Mouse (Mus musculus) thymus, adult 18-20 months (tissue): ENCODE data around the gene Arhgap42.
A peak's percentile ranks its signal among the peaks of the same experiment; 100 is the strongest.

Experiments
- DNase-seq, 2 experiments: peaks; one replicate each; pipeline ENCODE4 v3.0.0; 2022; ENCODE audit warnings: mixed read lengths in 2 of 2

Arhgap42 gene

GRCm38 (mm10) chr9:9238438-9239391 is at the start of gene Arhgap42:
Gene Arhgap42, minus strand, starts transcription at chr9:9239101.
- peak in 1 of 2 experiments; percentile 1 for DNase-seq

DNA sequence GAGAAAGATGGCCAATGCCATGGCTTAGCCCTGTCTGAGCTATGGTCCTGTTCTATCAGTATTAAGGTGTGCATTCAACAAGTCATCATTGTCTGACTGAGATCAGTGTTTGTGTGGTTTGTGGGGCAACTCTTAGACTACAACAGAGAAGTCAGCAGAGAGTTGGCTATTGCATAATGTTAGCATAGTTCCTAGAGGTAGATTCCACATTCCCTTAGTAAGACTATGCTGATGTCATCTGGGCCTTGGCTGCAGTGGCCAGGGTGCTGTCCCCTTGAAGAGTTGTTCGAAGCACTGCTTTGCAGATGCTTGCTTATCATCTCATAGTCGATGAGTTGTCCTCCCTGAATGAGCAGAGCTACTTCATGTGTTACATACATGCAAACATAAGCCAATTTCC is 49.2 kb upstream of the Arhgap42 start:
- no peak for DNase-seq

GRCm38 (mm10) chr9:9269305-9269704 is 30.4 kb upstream of the Arhgap42 start:
- DNase-seq: no peak

- DNase-seq: no peak
These were observed 29.0 kb upstream of the Arhgap42 start for GRCm38 (mm10) chr9:9267606-9268601.

GRCm38 (mm10) chr9:9263543-9263942 is 24.6 kb upstream of the Arhgap42 start:
- no peak for DNase-seq

DNA sequence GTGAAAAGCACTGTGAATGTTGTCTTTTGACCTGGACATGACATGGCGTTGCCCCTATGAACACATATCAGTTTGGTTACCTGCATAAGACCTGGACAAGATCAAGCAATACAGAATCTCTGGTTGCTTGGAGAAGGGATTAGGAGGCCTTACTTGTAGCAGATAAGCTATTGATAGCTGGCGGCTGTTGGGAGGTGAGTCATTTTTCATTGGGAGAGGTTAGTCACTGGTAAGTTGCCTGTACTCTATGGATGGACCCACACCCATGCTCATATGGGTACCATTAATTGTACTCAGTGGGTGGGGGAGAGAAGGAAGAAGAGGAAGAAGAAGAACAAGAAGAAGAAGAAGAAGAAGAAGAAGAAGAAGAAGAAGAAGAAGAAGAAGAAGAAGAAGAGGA is 23.6 kb upstream of the Arhgap42 start:
- no peak for DNase-seq

DNA sequence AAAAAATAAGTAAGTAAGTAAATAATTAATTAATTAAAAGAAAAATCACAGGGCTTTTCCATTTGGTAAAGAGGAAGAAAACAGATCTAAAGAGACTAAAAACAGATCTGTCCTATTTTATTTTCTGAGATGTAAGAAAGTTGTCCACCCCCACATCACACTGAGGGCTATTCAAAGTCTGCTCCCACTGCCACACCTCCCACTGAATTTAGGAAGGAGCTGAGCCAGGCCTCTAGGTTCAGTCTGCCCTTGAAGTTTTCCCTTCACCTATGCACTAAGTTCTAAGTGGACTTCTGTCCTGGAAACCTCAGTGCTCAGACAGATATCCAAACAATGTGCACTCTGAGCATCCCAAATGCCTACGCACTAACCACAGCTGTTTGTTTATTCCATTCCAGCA is 15.9 kb upstream of the Arhgap42 start:
- DNase-seq: no peak

DNA sequence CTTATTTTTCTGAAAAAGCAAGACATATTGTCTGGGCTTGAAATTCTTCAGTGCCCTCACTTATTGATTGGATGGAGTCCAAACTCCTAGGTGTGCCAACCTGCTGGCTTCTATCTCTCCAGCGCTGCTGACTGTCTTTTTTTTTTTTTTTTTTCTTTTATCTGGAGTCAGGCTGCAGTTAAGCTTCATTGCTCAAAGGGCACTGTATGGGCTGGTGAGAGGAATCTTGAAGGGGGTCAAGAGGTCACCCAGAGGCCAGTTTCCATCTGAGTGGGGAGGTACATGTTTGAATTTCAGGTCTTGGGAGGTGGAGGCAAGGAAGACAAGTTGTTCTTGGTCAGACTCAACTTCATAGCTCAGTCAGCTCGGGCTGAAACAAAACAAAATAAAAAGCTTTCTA is 9.6 kb upstream of the Arhgap42 start:
- no peak for DNase-seq

DNA sequence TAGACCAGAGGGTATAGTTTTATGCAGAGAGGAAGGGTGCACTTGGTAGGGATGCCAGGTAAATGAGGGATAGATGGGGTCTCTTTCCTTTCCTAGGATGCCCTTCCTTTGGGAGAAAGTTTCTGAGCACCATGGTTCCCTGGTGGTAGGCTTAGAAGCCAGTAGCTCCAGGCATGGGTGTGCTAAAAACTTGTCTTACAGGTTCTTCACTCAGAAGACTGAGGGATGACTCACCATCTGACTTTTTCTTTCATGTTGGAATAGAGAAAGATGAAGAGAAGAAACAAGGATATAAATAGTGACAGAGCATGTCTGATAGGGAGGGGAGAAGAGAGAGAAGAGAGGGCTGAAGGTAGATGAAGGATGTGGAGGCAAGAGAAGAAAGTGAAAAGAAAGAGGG is 7.1 kb upstream of the Arhgap42 start:
- DNase-seq: no peak

GRCm38 (mm10) chr9:9243834-9244233 is 4.9 kb upstream of the Arhgap42 start:
- DNase-seq: no peak

DNA sequence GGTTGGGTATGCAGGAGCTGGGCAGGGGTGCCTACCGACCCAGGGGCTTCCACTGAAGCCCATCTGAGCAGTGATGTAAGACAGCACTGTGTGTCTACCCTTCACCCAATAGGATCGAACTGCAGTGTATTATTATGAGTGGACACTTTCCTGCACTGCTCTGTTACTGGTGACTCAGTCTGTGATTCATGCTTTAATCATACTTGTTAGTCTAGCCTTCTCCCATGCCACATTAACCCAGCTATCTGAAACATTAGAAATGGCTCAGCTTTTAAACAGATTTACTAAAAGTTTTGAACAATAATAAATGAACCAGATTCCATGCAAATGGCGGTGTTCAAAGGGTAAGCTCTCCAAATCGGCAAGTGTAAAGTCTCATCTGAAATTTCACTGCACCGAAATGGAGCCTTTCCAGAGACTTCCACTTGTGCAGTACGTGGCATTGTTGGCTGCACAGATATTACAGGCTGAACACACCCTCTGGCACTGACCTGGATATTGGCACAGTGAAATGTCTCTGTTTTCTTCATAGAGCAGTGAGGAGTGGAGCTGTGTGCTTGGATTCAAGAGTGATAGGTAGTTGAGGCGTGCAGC is 2.4 kb upstream of the Arhgap42 start:
- DNase-seq: no peak

DNA sequence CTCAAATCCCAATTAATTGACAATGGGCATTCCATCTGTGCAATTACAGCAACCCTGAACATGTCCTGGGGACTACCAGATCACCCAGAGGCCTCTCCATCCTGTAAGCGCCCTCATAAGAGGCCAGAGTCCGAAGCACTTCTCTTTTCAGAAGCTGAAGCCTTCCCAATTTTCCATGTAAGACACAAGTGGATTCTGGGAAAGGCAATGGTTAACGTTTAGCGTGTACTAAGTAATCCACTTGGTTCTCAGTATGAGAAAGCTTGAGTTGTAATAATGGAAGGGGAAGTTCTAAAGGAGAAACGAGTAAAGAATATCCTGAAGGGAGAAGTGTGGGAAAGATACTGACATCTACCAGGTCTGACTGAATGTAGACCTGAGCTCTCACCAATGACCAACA is 1.4 kb downstream of the Arhgap42 start:
- no peak for DNase-seq

DNA sequence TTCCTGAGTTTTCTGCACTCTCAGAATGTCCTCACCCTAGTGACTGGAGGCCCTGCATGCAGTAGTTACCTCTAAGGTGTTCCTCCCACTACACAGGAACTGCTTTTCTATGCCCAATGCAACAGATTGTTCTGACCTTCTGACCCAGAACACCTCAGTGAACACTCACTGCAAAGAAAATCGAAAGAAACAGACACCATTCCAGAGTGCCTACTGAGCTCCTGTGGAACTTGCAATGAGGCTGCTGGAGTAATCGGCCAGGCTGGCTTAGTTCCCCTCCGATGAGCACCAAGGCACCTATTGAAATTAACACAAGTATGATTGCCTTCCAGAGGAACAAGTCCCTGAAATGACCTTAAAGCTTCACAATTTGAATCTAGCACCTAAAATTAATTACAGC is 9.2 kb downstream of the Arhgap42 start:
- no peak for DNase-seq

GRCm38 (mm10) chr9:9224837-9225236 is 14.1 kb downstream of the Arhgap42 start:
- no peak for DNase-seq

GRCm38 (mm10) chr9:9223384-9223783 is 15.5 kb downstream of the Arhgap42 start:
- DNase-seq: no peak

GRCm38 (mm10) chr9:9221950-9222486 is 16.9 kb downstream of the Arhgap42 start:
- DNase-seq: no peak

DNA sequence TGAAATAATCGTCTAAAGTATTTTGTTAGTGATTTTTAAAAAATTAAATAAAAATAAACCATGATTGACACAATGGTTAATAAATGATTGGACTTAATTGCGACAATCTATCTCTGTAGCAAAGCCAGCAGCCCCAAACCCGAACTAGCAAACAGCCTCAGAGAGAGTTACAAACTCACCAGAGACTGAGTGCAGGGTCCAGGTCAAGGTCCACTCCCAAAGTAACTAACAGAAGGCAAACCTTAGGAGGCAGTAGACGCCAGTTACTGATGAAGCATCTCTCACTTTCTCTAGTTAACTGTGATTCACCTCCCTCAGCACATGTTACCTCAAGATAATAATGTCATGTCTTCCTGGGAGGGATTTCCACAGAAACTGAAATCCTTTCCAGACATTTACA is 17.7 kb downstream of the Arhgap42 start:
- no peak for DNase-seq

- DNase-seq: no peak
These were observed 20.6 kb downstream of the Arhgap42 start for GRCm38 (mm10) chr9:9218301-9218700.

GRCm38 (mm10) chr9:9214849-9215248 is 24.1 kb downstream of the Arhgap42 start:
- DNase-seq: no peak

DNA sequence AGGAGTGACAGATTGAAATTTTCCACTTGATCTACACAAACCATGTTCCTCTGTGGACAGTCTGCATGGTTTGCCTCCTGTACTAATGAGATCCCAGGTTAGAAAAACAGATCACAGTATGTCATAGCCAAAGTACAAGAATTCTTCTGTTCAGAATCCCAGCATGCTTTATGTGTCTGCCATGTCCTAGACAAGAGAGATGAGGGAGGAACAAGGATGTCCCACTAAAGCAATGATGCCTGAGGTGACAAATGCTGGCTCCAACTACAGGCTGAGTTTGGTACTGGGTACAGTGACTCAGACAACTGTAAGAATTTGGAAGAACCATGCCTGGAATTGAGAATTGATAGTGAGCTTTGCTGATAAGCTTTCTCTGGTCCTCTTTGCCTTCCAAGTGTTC is 24.6 kb downstream of the Arhgap42 start:
- no peak for DNase-seq

DNA sequence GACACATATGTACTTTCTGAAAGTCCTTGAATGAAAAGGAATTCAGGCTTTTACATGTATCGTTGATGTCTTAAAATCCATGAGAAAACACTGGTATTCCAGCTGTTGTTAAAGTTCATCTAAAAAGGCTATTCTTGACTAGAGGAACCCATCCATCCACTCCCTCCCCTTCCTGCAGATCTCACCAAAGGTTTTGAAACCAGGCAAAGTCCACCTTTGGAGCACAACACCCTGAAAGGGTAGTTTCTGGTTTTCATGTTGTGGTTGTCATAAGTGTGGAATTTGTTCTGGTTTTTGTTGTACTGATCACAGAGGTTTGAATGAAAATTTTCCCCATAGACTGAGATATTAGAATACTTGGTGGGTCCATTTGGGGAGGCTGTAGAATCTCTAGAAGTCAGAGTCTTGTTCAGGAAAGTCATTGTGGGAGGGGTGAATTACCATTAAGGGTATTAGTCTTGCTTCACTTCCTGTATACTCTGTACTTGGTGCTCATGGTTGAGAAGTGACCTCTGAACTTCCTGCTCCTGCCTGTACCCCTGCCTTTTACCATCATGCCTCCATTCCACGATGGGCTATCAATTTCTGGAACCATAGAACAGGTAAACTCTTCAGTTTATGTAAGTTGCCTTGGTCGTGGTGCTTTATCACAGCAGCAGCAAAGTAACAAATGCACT is 27.4 kb downstream of the Arhgap42 start:
- DNase-seq: no peak

- DNase-seq: no peak
These were observed 28.4 kb downstream of the Arhgap42 start for GRCm38 (mm10) chr9:9210464-9210863.
